Mouse (Mus musculus) yolk sac, embryonic 10.5 days (tissue): ENCODE measurements around the gene Cnnm4.
A peak's percentile ranks its signal among the peaks of the same experiment; 100 is the strongest.
"Not testable (repeated sequence)": the region's sequence is repeated elsewhere in the genome, so short reads cannot be mapped to it uniquely, and the experiment has no call there.

ENCODE experiments used
- DNase-seq: peaks from one replicate; pipeline ENCODE4 v3.0.0-alpha.2; 2017; ENCODE audit warnings: low spot score

Gene Cnnm4

GRCm38 (mm10) chr1:36513718-36514117 lies 42.3 kb downstream of the Cnnm4 start:
- DNase-seq, result no peak

GRCm38 (mm10) chr1:36518259-36518658 lies 46.8 kb downstream of the Cnnm4 start:
- DNase-seq, result no peak

GRCm38 (mm10) chr1:36519626-36520025 lies 48.2 kb downstream of the Cnnm4 start:
- no peak for DNase-seq

GRCm38 (mm10) chr1:36522210-36522609 lies 50.8 kb downstream of the Cnnm4 start:
- DNase-seq, result no peak

- DNase-seq, result no peak
Measured at GRCm38 (mm10) chr1:36523332-36524013, 52.1 kb downstream of the Cnnm4 start.

- DNase-seq, result no peak
Measured at GRCm38 (mm10) chr1:36524058-36524457, 52.6 kb downstream of the Cnnm4 start.

GRCm38 (mm10) chr1:36525774-36526173 lies 54.4 kb downstream of the Cnnm4 start:
- peak; percentile 44 for DNase-seq

- no peak for DNase-seq
Measured at GRCm38 (mm10) chr1:36526903-36527302, 55.5 kb downstream of the Cnnm4 start.

GRCm38 (mm10) chr1:36528351-36528750 lies 56.9 kb downstream of the Cnnm4 start:
- DNase-seq, result no peak

- DNase-seq, result no peak
Measured at GRCm38 (mm10) chr1:36529274-36529673, 57.9 kb downstream of the Cnnm4 start.

- no peak for DNase-seq
Measured at GRCm38 (mm10) chr1:36529875-36530274, 58.5 kb downstream of the Cnnm4 start.

- DNase-seq, result no peak
Measured at GRCm38 (mm10) chr1:36530485-36530884, 59.1 kb downstream of the Cnnm4 start.

GRCm38 (mm10) chr1:36530962-36531361 lies 59.5 kb downstream of the Cnnm4 start:
- DNase-seq, result no peak

- no peak for DNase-seq
Measured at GRCm38 (mm10) chr1:36531461-36531860, 60.0 kb downstream of the Cnnm4 start.

- no peak for DNase-seq
Measured at GRCm38 (mm10) chr1:36533546-36533945, 62.1 kb downstream of the Cnnm4 start.

GRCm38 (mm10) chr1:36534595-36535058 lies 63.2 kb downstream of the Cnnm4 start:
- DNase-seq, result no peak

GRCm38 (mm10) chr1:36535477-36536396 lies 64.3 kb downstream of the Cnnm4 start:
- DNase-seq, result no peak

GRCm38 (mm10) chr1:36536397-36536728 lies 64.9 kb downstream of the Cnnm4 start:
- DNase-seq, result peak; percentile 66

GRCm38 (mm10) chr1:36536783-36537182 lies 65.4 kb downstream of the Cnnm4 start, which contains the start of gene Ankrd23:
Gene Ankrd23, minus strand, starts transcription at chr1:36536883.
- DNase-seq, result not testable (repeated sequence)

GRCm38 (mm10) chr1:36538727-36539126 lies 67.3 kb downstream of the Cnnm4 start:
- no peak for DNase-seq

GRCm38 (mm10) chr1:36539186-36539585 lies 67.8 kb downstream of the Cnnm4 start, which contains the start of gene Gm42417:
Gene Gm42417, minus strand, starts transcription at chr1:36539429.
- peak; percentile 91 for DNase-seq

GRCm38 (mm10) chr1:36540132-36540531 lies 68.7 kb downstream of the Cnnm4 start:
- no peak for DNase-seq

- DNase-seq, result no peak
Measured at GRCm38 (mm10) chr1:36540807-36541206, 69.4 kb downstream of the Cnnm4 start.
